Mouse (Mus musculus): ENCODE results near the gene Ino80e. TPM values are rescaled to one million over a fixed set of nuclear protein-coding genes. Genes with fewer than 3 reads are reported as not detected.
A peak's percentile ranks its signal among the peaks of the same experiment; 100 is the strongest.

The Ino80e gene
- polyA plus RNA-seq, 1 experiment from 2014 or later: 93.7 TPM

- peak overlapping the region; percentile 76 for H3K9ac ChIP-seq
- H3K36me3 ChIP-seq (replicated peaks; ENCODE audit: control insufficient read depth, insufficient read depth): peaks cover 12% of the 10 kb centered on the region
- H3K27me3 ChIP-seq (ENCODE audit: control insufficient read depth, insufficient read depth, low read length): peaks cover 21% of the 10 kb centered on the region
- ATAC-seq (ENCODE audit: low FRiP score) (peak; percentile 66), DNase-seq (ENCODE audit: low spot score) (peak; percentile 46)
- no peak overlapping the region for H3K27ac ChIP-seq
- peak overlapping the region; percentile 100 for H3K4me2 ChIP-seq (replicated peaks)
- peak overlapping the region; percentile 59 for H3K4me3 ChIP-seq (replicated peaks; ENCODE audit: low read length)
- no peaks in the 10 kb centered on the region for H3K9me3 ChIP-seq (ENCODE audit: control insufficient read depth, low read length)
- peaks cover 21% of the 10 kb centered on the region for H3K4me1 ChIP-seq (replicated peaks; ENCODE audit: control insufficient read depth, insufficient read depth, low read length)
- under 1% methylated on average over 71 of the region's 74 CpGs for WGBS
Measured at GRCm38 (mm10) chr7:126847421-126848398, 14.5 kb downstream of the Ino80e start.

- Histone ChIP-seq H3K27ac (no peak within 1 kb of the TSS), H3K4me3 (replicated peaks; ENCODE audit: low read length) (peak within 1 kb of the TSS; percentile 59), H3K9me3 (ENCODE audit: control insufficient read depth, low read length) (no peaks in the 10 kb centered on the region), H3K4me1 (replicated peaks; ENCODE audit: control insufficient read depth, insufficient read depth, low read length) (peaks cover 21% of the 10 kb centered on the region), H3K27me3 (ENCODE audit: control insufficient read depth, insufficient read depth, low read length) (peaks cover 21% of the 10 kb centered on the region), H3K36me3 (replicated peaks; ENCODE audit: control insufficient read depth, insufficient read depth) (peaks cover 6% of the 10 kb centered on the region), H3K9ac (peak within 1 kb of the TSS; percentile 76), H3K4me2 (replicated peaks) (peak within 1 kb of the TSS; percentile 100)
- WGBS: 21% methylated on average over 4 of the region's 4 CpGs
- no peak for ATAC-seq (ENCODE audit: low FRiP score)
- DNase-seq (ENCODE audit: low spot score): no peak
Measured at GRCm38 (mm10) chr7:126847116-126847420, 15.1 kb downstream of the Ino80e start, which contains the start of gene Doc2a. Gene Doc2a, plus strand, starts transcription at chr7:126847416.

DNA sequence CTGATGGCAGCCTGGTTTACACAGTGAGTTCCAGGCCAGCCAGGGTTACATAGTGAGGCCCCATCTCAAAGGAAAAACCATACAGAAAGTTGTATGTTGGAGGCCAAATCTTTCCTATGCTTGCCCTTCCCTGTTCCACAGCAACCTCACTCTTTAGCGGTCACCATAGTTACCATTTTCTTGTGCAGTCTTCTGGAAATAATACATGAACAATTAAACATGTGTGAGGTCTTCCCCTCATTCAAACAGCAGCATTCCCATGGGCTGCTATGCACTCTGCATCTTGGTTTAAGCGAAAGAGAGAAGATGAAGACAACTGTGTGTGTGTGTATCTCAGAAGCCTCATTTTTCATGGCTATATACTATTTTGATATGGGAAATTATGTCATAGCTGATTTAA lies 16.7 kb downstream of the Ino80e start:
- Histone ChIP-seq H3K4me2 (replicated peaks) (no peak overlapping the region), H3K27ac (no peak overlapping the region), H3K9ac (no peak overlapping the region), H3K9me3 (ENCODE audit: control insufficient read depth, low read length) (no peaks in the 10 kb centered on the region), H3K27me3 (ENCODE audit: control insufficient read depth, insufficient read depth, low read length) (peaks cover 21% of the 10 kb centered on the region), H3K4me1 (replicated peaks; ENCODE audit: control insufficient read depth, insufficient read depth, low read length) (peaks cover 21% of the 10 kb centered on the region), H3K36me3 (replicated peaks; ENCODE audit: control insufficient read depth, insufficient read depth) (no peaks in the 10 kb centered on the region), H3K4me3 (replicated peaks; ENCODE audit: low read length) (no peak overlapping the region)
- DNase-seq (ENCODE audit: low spot score) (no peak), ATAC-seq (ENCODE audit: low FRiP score) (no peak)
- WGBS: 33% methylated on average over 2 of the region's 2 CpGs

- H3K36me3 ChIP-seq (replicated peaks; ENCODE audit: control insufficient read depth, insufficient read depth): no peaks in the 10 kb centered on the region
- H3K9ac ChIP-seq: no peak overlapping the region
- peaks cover 5% of the 10 kb centered on the region for H3K27me3 ChIP-seq (ENCODE audit: control insufficient read depth, insufficient read depth, low read length)
- 81% methylated on average over 9 of the region's 9 CpGs for WGBS
- ATAC-seq (ENCODE audit: low FRiP score) (no peak), DNase-seq (ENCODE audit: low spot score) (no peak)
- H3K27ac ChIP-seq: no peak overlapping the region
- no peak overlapping the region for H3K4me3 ChIP-seq (replicated peaks; ENCODE audit: low read length)
- H3K9me3 ChIP-seq (ENCODE audit: control insufficient read depth, low read length): no peaks in the 10 kb centered on the region
- H3K4me1 ChIP-seq (replicated peaks; ENCODE audit: control insufficient read depth, insufficient read depth, low read length): peaks cover 11% of the 10 kb centered on the region
- no peak overlapping the region for H3K4me2 ChIP-seq (replicated peaks)
Measured at GRCm38 (mm10) chr7:126843276-126843675, 18.9 kb downstream of the Ino80e start.

DNA sequence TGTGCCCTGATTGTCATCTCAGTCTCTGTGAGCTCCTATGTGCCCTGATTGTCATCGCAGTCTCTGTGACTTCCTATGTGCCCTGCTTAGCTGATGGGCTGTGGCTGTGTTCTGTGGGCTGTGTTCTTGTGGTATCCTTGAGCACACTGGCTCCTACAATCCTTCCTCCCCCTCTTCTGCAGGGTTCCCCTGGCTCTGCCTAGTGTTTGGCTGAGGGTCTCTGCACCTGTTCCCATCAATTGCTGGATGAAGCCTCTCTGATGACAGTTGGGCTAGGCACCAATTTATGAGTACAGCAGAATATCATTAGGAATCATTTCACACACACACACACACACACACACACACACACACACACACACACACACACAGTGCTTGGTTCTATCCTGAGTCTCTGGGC lies 28.9 kb downstream of the Ino80e start:
- DNase-seq (ENCODE audit: low spot score) (no peak), ATAC-seq (ENCODE audit: low FRiP score) (no peak)
- WGBS: 100% methylated on average over 1 of the region's 1 CpGs
- Histone ChIP-seq H3K9me3 (ENCODE audit: control insufficient read depth, low read length) (no peaks in the 10 kb centered on the region), H3K9ac (no peak overlapping the region), H3K4me3 (replicated peaks; ENCODE audit: low read length) (no peak overlapping the region), H3K27me3 (ENCODE audit: control insufficient read depth, insufficient read depth, low read length) (no peaks in the 10 kb centered on the region), H3K36me3 (replicated peaks; ENCODE audit: control insufficient read depth, insufficient read depth) (peaks cover 17% of the 10 kb centered on the region; the same call in 1 of the 2 replicates), H3K4me1 (replicated peaks; ENCODE audit: control insufficient read depth, insufficient read depth, low read length) (0 out of 2 replicates have a peak, but pooled peaks cover 3% of the 10 kb centered on the region), H3K4me2 (replicated peaks) (no peak overlapping the region), H3K27ac (no peak overlapping the region)

- 0 out of 2 replicates have a peak overlapping the region, but pooled peaks have one; percentile 14 for H3K27ac ChIP-seq
- peak overlapping the region; percentile 42 for H3K9ac ChIP-seq
- 0 out of 2 replicates have a peak, but pooled peaks cover 3% of the 10 kb centered on the region for H3K4me1 ChIP-seq (replicated peaks; ENCODE audit: control insufficient read depth, insufficient read depth, low read length)
- H3K9me3 ChIP-seq (ENCODE audit: control insufficient read depth, low read length): no peaks in the 10 kb centered on the region
- no peaks in the 10 kb centered on the region for H3K27me3 ChIP-seq (ENCODE audit: control insufficient read depth, insufficient read depth, low read length)
- H3K4me3 ChIP-seq (replicated peaks; ENCODE audit: low read length): peak overlapping the region; percentile 21
- peaks cover 24% of the 10 kb centered on the region; the same call in 1 of the 2 replicates for H3K36me3 ChIP-seq (replicated peaks; ENCODE audit: control insufficient read depth, insufficient read depth)
- H3K4me2 ChIP-seq (replicated peaks): peak overlapping the region; percentile 61
- ATAC-seq (ENCODE audit: low FRiP score) (peak; percentile 70), DNase-seq (ENCODE audit: low spot score) (peak; percentile 86)
- 2% methylated on average over 21 of the region's 21 CpGs for WGBS
Measured at GRCm38 (mm10) chr7:126832036-126832598, 30.1 kb downstream of the Ino80e start.

DNA sequence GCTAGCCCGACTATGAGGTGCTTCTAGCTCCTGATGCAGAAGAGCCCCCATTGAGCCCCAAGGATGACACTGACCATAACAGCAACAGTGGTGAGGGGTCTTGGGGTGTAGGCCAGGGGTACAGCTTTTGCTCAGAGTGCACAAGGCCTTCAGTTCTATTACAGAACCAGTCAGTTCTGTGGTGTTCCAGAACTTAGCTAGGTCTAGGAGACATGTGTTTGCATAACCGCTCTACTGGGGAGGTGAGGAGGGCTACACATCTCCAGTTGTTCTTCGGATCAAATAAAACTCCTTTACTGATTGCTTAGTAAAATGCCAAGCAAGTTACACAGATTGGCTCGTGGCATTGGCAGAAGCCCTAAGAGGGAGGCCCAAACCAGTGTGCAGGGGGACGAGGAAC lies 30.6 kb downstream of the Ino80e start, which contains the start of gene 4930451I11Rik:
TSS of gene 4930451I11Rik (minus strand) at position 101 of the 400 bp plus-strand sequence.
- DNase-seq (ENCODE audit: low spot score) (no peak), ATAC-seq (ENCODE audit: low FRiP score) (no peak)
- 59% methylated on average over 5 of the region's 5 CpGs for WGBS
- 0 out of 2 replicates have a peak, but pooled peaks cover 3% of the 10 kb centered on the region for H3K4me1 ChIP-seq (replicated peaks; ENCODE audit: control insufficient read depth, insufficient read depth, low read length)
- no peaks in the 10 kb centered on the region for H3K27me3 ChIP-seq (ENCODE audit: control insufficient read depth, insufficient read depth, low read length)
- peaks cover 28% of the 10 kb centered on the region; the same call in 1 of the 2 replicates for H3K36me3 ChIP-seq (replicated peaks; ENCODE audit: control insufficient read depth, insufficient read depth)
- H3K4me2 ChIP-seq (replicated peaks): peak within 1 kb of the TSS; percentile 61
- H3K4me3 ChIP-seq (replicated peaks; ENCODE audit: low read length): peak within 1 kb of the TSS; percentile 21
- H3K9me3 ChIP-seq (ENCODE audit: control insufficient read depth, low read length): no peaks in the 10 kb centered on the region
- 0 out of 2 replicates have a peak within 1 kb of the TSS, but pooled peaks have one; percentile 14 for H3K27ac ChIP-seq
- H3K9ac ChIP-seq: peak within 1 kb of the TSS; percentile 42

DNA sequence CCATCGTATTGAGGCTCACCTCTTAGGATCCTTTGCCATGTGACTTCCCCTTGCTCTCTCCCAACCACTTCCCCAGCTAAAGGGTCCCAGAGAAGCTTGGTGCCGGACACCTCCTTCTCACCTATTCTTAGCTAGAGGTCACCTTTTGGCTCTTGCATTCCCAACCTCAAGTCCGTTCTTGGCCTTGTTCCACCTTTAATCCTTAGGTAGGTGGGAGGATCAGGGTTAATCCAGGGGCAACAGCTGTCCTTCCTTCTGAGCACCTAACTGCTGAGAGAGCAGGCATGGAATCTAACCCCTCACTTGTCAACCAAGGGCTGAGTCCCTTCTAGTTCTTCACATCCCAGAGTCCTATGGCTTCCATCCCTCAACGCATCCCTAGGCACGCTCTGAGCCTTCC lies 36.2 kb downstream of the Ino80e start:
- no peak overlapping the region for H3K4me3 ChIP-seq (replicated peaks; ENCODE audit: low read length)
- H3K9ac ChIP-seq: no peak overlapping the region
- ATAC-seq (ENCODE audit: low FRiP score) (no peak), DNase-seq (ENCODE audit: low spot score) (no peak)
- H3K9me3 ChIP-seq (ENCODE audit: control insufficient read depth, low read length): no peaks in the 10 kb centered on the region
- no peaks in the 10 kb centered on the region for H3K27me3 ChIP-seq (ENCODE audit: control insufficient read depth, insufficient read depth, low read length)
- H3K4me1 ChIP-seq (replicated peaks; ENCODE audit: control insufficient read depth, insufficient read depth, low read length): peaks cover 29% of the 10 kb centered on the region
- no peak overlapping the region for H3K27ac ChIP-seq
- no peak overlapping the region for H3K4me2 ChIP-seq (replicated peaks)
- WGBS: 81% methylated on average over 5 of the region's 5 CpGs
- peaks cover 28% of the 10 kb centered on the region; the same call in 1 of the 2 replicates for H3K36me3 ChIP-seq (replicated peaks; ENCODE audit: control insufficient read depth, insufficient read depth)

DNA sequence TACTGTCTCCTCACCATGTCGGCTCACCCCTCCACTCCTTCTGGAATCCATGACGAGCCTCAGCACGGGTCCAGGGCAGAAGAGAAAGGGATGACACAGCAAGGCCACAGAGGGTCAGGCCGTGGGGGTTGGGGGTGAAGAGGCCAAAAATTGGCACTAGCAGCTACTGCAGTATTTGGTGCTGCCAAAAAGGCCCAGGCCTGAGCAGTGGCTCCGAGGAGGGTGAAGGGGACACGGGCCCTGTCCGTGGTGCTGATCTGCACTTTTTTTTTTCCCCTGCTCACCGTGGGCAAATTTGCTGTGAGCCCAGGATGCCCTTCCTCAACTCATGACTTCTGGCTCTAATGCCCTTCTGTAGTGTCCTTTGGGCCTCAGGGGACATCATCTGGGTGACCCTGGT lies 36.8 kb downstream of the Ino80e start:
- H3K27ac ChIP-seq: no peak overlapping the region
- no peak for DNase-seq (ENCODE audit: low spot score)
- peak overlapping the region; percentile 75 for H3K4me3 ChIP-seq (replicated peaks; ENCODE audit: low read length)
- H3K4me2 ChIP-seq (replicated peaks): peak overlapping the region; percentile 52
- no peaks in the 10 kb centered on the region for H3K9me3 ChIP-seq (ENCODE audit: control insufficient read depth, low read length)
- 26% methylated on average over 8 of the region's 8 CpGs for WGBS
- H3K4me1 ChIP-seq (replicated peaks; ENCODE audit: control insufficient read depth, insufficient read depth, low read length): peaks cover 29% of the 10 kb centered on the region
- H3K27me3 ChIP-seq (ENCODE audit: control insufficient read depth, insufficient read depth, low read length): no peaks in the 10 kb centered on the region
- ATAC-seq (ENCODE audit: low FRiP score): no peak
- peaks cover 28% of the 10 kb centered on the region; the same call in 1 of the 2 replicates for H3K36me3 ChIP-seq (replicated peaks; ENCODE audit: control insufficient read depth, insufficient read depth)
- H3K9ac ChIP-seq: peak overlapping the region; percentile 90; the same call in 1 of the 2 replicates
